Mouse (Mus musculus): ENCODE results near the gene Angptl6.
"Not testable (repeated sequence)": the region's sequence is repeated elsewhere in the genome, so short reads cannot be mapped to it uniquely, and the experiment has no call there.

Angptl6 gene

DNA sequence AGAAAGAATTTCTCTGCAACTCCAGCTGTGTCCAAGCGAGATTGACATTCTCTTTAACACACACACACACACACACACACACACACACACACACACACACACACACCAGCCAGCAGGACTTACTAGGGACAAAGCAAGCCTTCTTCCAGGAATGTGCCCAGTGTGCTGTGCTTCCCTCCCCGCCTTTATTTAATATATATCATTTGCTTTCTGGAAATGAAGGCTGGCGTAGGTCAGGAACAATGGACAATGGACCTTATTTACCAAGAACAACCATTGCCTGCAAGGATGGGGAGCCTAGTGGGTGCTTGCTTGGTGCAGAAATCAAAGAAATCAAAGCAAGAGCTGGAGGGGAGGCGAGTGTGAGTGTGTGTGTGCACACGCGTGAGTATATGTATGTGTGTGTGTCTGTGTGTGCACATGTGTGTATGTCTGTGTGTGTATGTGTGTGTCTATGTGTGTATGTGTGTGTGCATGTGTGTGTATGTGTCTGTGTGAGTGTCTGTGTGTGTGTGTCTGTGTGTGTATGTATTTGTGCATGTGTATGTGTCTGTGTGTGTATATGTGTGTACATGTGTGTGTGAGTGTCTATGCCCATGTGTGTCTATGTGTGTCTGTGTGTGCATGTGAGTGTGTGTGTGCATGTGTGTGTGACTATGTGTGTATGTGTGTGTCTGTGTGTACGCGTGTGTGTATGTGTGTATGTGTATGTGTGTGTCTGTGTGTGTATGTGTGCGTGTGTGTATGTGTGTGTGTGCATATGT is 42.2 kb downstream of the Angptl6 start:
- DNase-seq (ENCODE audit: low spot score), result no peak

GRCm38 (mm10) chr9:20835431-20835954 is 44.0 kb downstream of the Angptl6 start:
- DNase-seq (ENCODE audit: low spot score), result not testable (repeated sequence)

GRCm38 (mm10) chr9:20834881-20835280 is 44.6 kb downstream of the Angptl6 start:
- no peak for DNase-seq (ENCODE audit: low spot score)

DNA sequence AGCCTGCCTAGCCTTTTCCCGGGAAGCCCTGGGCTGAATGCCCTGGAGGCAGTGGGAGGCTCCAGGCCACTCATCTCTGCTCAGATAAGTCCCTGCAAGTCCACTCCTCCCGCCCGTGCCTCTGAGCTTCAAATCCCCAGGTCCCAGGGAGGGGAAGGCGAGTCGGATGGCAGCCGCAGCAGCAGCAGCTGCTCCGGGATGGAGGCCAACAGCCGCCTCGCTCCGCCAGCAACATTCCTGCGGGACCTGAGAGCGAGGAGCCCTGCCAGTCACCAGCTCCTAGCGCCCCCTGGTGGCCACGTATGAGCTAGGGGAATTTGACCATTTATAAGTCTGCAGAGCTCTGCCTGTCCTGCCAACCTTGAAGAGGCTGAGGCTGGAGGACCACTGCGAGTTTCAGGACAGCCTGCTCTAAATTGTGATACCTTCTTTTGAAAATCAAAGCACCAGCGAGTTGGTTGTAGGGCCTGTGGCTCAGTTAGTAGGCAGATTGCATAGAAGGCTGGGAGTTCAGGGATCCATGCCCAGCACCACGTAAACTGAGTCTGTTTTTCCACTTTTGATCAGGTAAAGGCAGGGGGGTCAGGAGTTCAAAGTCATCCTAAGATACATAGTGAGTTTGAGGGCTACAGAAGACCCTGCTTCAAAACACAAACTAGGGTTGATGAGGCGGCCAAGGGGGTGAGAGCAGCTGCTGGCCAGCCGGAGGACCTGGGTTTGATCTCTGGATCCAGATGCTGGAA is 48.5 kb downstream of the Angptl6 start:
- DNase-seq (ENCODE audit: low spot score), result peak; percentile 97

GRCm38 (mm10) chr9:20828127-20828526 is 51.4 kb downstream of the Angptl6 start:
- no peak for DNase-seq (ENCODE audit: low spot score)

GRCm38 (mm10) chr9:20825781-20826180 is 53.7 kb downstream of the Angptl6 start:
- no peak for DNase-seq (ENCODE audit: low spot score)
